Mouse (Mus musculus) C2C12 (cell line): ENCODE data around the gene Usp8. TPM values are rescaled to one million over a fixed set of nuclear protein-coding genes. Genes with fewer than 3 reads are reported as not detected.

Experiments used
- H3K27me3 ChIP-seq: one replicate; pipeline ENCODE4 v1.6.1; 2011; ENCODE audit not compliant: control insufficient read depth, insufficient read depth, insufficient read length
- H3K36me3 ChIP-seq: one replicate; pipeline ENCODE4 v1.6.1; 2011; ENCODE audit not compliant: control insufficient read depth, insufficient read depth
- H3K4me3 ChIP-seq: one replicate; pipeline ENCODE4 v1.5.1; 2011; ENCODE audit warnings: mild to moderate bottlenecking, control low read depth; ENCODE audit not compliant: poor library complexity, insufficient read depth, severe bottlenecking
- H3K79me2 ChIP-seq: one replicate; pipeline ENCODE4 v1.6.1; 2011; ENCODE audit not compliant: control insufficient read depth, insufficient read depth
- H3K79me3 ChIP-seq: one replicate; pipeline ENCODE4 v1.6.1; 2011; ENCODE audit warnings: low read depth, control low read depth
- H3ac ChIP-seq: one replicate; pipeline ENCODE3; 2011; ENCODE audit warnings: low read depth; ENCODE audit not compliant: control insufficient read depth, insufficient read length
- CEBPB ChIP-seq: IDR thresholded peaks from one replicate; pipeline ENCODE4 v1.6.1; 2011; ENCODE audit warnings: low read depth, mild to moderate bottlenecking, control low read depth, moderate library complexity
- CTCF ChIP-seq: IDR thresholded peaks from one replicate; pipeline ENCODE4 v1.5.1; 2011; ENCODE audit not compliant: control insufficient read depth, insufficient read depth, insufficient read length
- FOSL1 ChIP-seq: IDR thresholded peaks from one replicate; pipeline ENCODE4 v1.8.0; 2011; ENCODE audit warnings: mild to moderate bottlenecking, low read length; ENCODE audit not compliant: poor library complexity, insufficient read depth, severe bottlenecking
- MAX ChIP-seq: IDR thresholded peaks from one replicate; pipeline ENCODE4 v1.6.1; 2011; ENCODE audit warnings: mild to moderate bottlenecking, control low read depth
- MYOD1 ChIP-seq: IDR thresholded peaks from one replicate; pipeline ENCODE4 v1.6.1; 2011; ENCODE audit warnings: low read depth; ENCODE audit not compliant: control insufficient read depth, insufficient read length
- MYOG ChIP-seq: IDR thresholded peaks from one replicate; pipeline ENCODE4 v1.6.1; 2011; ENCODE audit not compliant: control insufficient read depth, insufficient read length; ENCODE audit errors: extremely low read depth
- USF1 ChIP-seq: IDR thresholded peaks from one replicate; pipeline ENCODE4 v1.6.1; 2011; ENCODE audit warnings: low read depth, mild to moderate bottlenecking, control low read depth, moderate library complexity
- polyA plus RNA-seq: library from polyadenylated mRNA; unstranded; fragments of >200 nt; fragmentation: generic; extraction: Trizol; gene quantifications from one replicate; pipeline ENCODE4 v1.2.1, GENCODE M21; 2012; ENCODE audit warnings: missing spikeins

Gene Usp8
- polyA plus RNA-seq, 1 experiment = 13.8 TPM

- peaks cover 80% of the 10 kb centered on the region for H3K36me3 ChIP-seq
- H3K79me3 ChIP-seq = no peaks in the 10 kb centered on the region
- TF ChIP-seq CTCF (no peak), MAX (no peak), FOSL1 (no peak), MYOG (no peak), USF1 (no peak), CEBPB (no peak), MYOD1 (no peak)
- no peaks in the 10 kb centered on the region for H3K27me3 ChIP-seq
- H3K79me2 ChIP-seq = no peaks in the 10 kb centered on the region
- no peak overlapping the region for H3K4me3 ChIP-seq
- no peak overlapping the region for H3ac ChIP-seq
Observed at GRCm38 (mm10) chr2:126801980-126802379, 94.9 kb downstream of the Usp8 start.

Other genes starting within 250 kb of the Usp8 start
- gene Atp8b4, start 206.7 kb upstream of the Usp8 start, polyA plus RNA-seq = 0.06 TPM
- not detected for gene Slc27a2, start 154.9 kb upstream of the Usp8 start, polyA plus RNA-seq
- 0.13 TPM for gene Hdc, start 88.0 kb upstream of the Usp8 start, polyA plus RNA-seq
- 13.5 TPM for gene Gabpb1, start 31.0 kb upstream of the Usp8 start, polyA plus RNA-seq
- 0.78 TPM for gene Usp50, start 76.1 kb downstream of the Usp8 start, polyA plus RNA-seq
- 6.1 TPM for gene Trpm7, start 168.9 kb downstream of the Usp8 start, polyA plus RNA-seq
- gene Sppl2a, start 225.9 kb downstream of the Usp8 start, polyA plus RNA-seq = 15.3 TPM